Mouse (Mus musculus) spleen, adult 2 months (tissue): ENCODE results near the gene Cd8a.

ENCODE experiments used
- CTCF ChIP-seq: fragments of 200-500 bp; IDR thresholded peaks from 2 replicates; pipeline ENCODE4 v1.5.1; 2011; ENCODE audit warnings: mild to moderate bottlenecking, inconsistent platforms; ENCODE audit not compliant: insufficient read depth, insufficient read length, insufficient replicate concordance; ENCODE audit errors: extremely low read depth
- POLR2A ChIP-seq: fragments of 200-500 bp; IDR thresholded peaks from 2 replicates; pipeline ENCODE4 v1.6.1; 2011; ENCODE audit warnings: low read depth, low read length, inconsistent platforms

GRCm38 (mm10) chr6:71425681-71426080 lies 52.5 kb downstream of the Cd8a start:
- TF ChIP-seq CTCF (no peak), POLR2A (no peak)
